Mouse (Mus musculus): ENCODE results near the gene Med4. TPM values are rescaled to one million over a fixed set of nuclear protein-coding genes. Genes with fewer than 3 reads are reported as not detected.
"Not testable (repeated sequence)": the region's sequence is repeated elsewhere in the genome, so short reads cannot be mapped to it uniquely, and the experiment has no call there.

The Med4 gene
- total and polyA plus RNA-seq, 3 experiments = 12.5 to 23.5 (median 19.5) TPM

- intact Hi-C loops (cut with DNase I) = loop anchor here (1.0 to 10.0 kb wide), 2 partner anchors 14 to 1121 kb away; partner anchors contain the start of genes Htr2a and Med4
These were observed 14.3 kb downstream of the Med4 start for GRCm38 (mm10) chr14:73524136-73524535.

GRCm38 (mm10) chr14:73524766-73525448 lies 15.1 kb downstream of the Med4 start, which contains the start of gene Sucla2:
Gene Sucla2, plus strand, starts transcription at chr14:73525319.
- TF ChIP-seq POLR2A (IDR thresholded peaks at IDR 0.05; ENCODE audit: insufficient read depth, low read depth, low read length) (peak; percentile 28; the same call in 1 of the 2 replicates), EP300 (IDR thresholded peaks at IDR 0.05; ENCODE audit: insufficient read depth, low read depth, low read length) (peak; percentile 85), CTCF (IDR thresholded peaks at IDR 0.05) (peak; percentile 97; the same call in 1 of the 2 replicates)
- intact Hi-C loops (cut with DNase I) = loop anchor here (1.0 to 10.0 kb wide), 3 partner anchors 15 to 1120 kb away; partner anchors contain the start of genes Htr2a and Med4
- Histone ChIP-seq H3K4me1 (ENCODE audit: control insufficient read depth, insufficient read depth, low read length) (no peaks in the 10 kb centered on the region), H3K79me2 (replicated peaks; ENCODE audit: control insufficient read depth, insufficient read depth, low read length) (no peaks in the 10 kb centered on the region), H3K27ac (peak within 1 kb of the TSS; percentile 96), H3K4me3 (peak within 1 kb of the TSS; percentile 60), H3K36me3 (ENCODE audit: control insufficient read depth, insufficient read depth, low read length) (no peaks in the 10 kb centered on the region), H3K27me3 (ENCODE audit: control insufficient read depth, insufficient read depth, low read length) (no peaks in the 10 kb centered on the region), H3K9ac (ENCODE audit: low read depth, low read length) (peak within 1 kb of the TSS; percentile 71)
- DNase-seq = peak; percentile 95 to 96
- WGBS = 2% methylated on average over 41 of the region's 41 CpGs

More at GRCm38 (mm10) chr14:73524136-73524535, 14.3 kb downstream of the Med4 start:
- 51% methylated on average over 3 of the region's 3 CpGs for WGBS
- no peak for DNase-seq
- Histone ChIP-seq H3K9ac (ENCODE audit: low read depth, low read length) (no peak overlapping the region), H3K36me3 (ENCODE audit: control insufficient read depth, insufficient read depth, low read length) (no peaks in the 10 kb centered on the region), H3K79me2 (replicated peaks; ENCODE audit: control insufficient read depth, insufficient read depth, low read length) (no peaks in the 10 kb centered on the region), H3K27me3 (ENCODE audit: control insufficient read depth, insufficient read depth, low read length) (no peaks in the 10 kb centered on the region), H3K27ac (peak overlapping the region; percentile 96), H3K4me1 (ENCODE audit: control insufficient read depth, insufficient read depth, low read length) (no peaks in the 10 kb centered on the region), H3K4me3 (peak overlapping the region; percentile 20; the same call in 1 of the 2 replicates)
- TF ChIP-seq CTCF (IDR thresholded peaks at IDR 0.05) (no peak), EP300 (IDR thresholded peaks at IDR 0.05; ENCODE audit: insufficient read depth, low read depth, low read length) (no peak), POLR2A (IDR thresholded peaks at IDR 0.05; ENCODE audit: insufficient read depth, low read depth, low read length) (no peak)

GRCm38 (mm10) chr14:73528661-73529060 lies 18.8 kb downstream of the Med4 start:
- H3K4me1 ChIP-seq (ENCODE audit: control insufficient read depth, insufficient read depth, low read length); H3K27me3 ChIP-seq (ENCODE audit: control insufficient read depth, insufficient read depth, low read length); H3K27ac ChIP-seq; H3K36me3 ChIP-seq (ENCODE audit: control insufficient read depth, insufficient read depth, low read length); H3K79me2 ChIP-seq (replicated peaks; ENCODE audit: control insufficient read depth, insufficient read depth, low read length); H3K4me3 ChIP-seq; H3K9ac ChIP-seq (ENCODE audit: low read depth, low read length); DNase-seq: not testable (repeated sequence)
- 75% methylated on average over 3 of the region's 3 CpGs for WGBS
- intact Hi-C loops (cut with DNase I) = loop anchor here (10.0 kb wide), 1 partner anchor 1116 kb away; the partner anchor contains the start of gene Htr2a

- H3K9ac ChIP-seq (ENCODE audit: low read depth, low read length) = no peak overlapping the region
- no peak overlapping the region for H3K27ac ChIP-seq
- no peaks in the 10 kb centered on the region for H3K79me2 ChIP-seq (replicated peaks; ENCODE audit: control insufficient read depth, insufficient read depth, low read length)
- no peaks in the 10 kb centered on the region for H3K27me3 ChIP-seq (ENCODE audit: control insufficient read depth, insufficient read depth, low read length)
- intact Hi-C loops (cut with DNase I) = loop anchor here (5.0 kb wide), 1 partner anchor 1178 kb away; no protein-coding TSS in a partner anchor
- 68% methylated on average over 6 of the region's 6 CpGs for WGBS
- H3K4me3 ChIP-seq = no peak overlapping the region
- H3K36me3 ChIP-seq (ENCODE audit: control insufficient read depth, insufficient read depth, low read length) = no peaks in the 10 kb centered on the region
- no peaks in the 10 kb centered on the region for H3K4me1 ChIP-seq (ENCODE audit: control insufficient read depth, insufficient read depth, low read length)
- DNase-seq = no peak
- TF ChIP-seq CTCF (IDR thresholded peaks at IDR 0.05) (no peak), POLR2A (IDR thresholded peaks at IDR 0.05; ENCODE audit: insufficient read depth, low read depth, low read length) (no peak), EP300 (IDR thresholded peaks at IDR 0.05; ENCODE audit: insufficient read depth, low read depth, low read length) (no peak)
These were observed 24.1 kb downstream of the Med4 start for GRCm38 (mm10) chr14:73533755-73534465.

GRCm38 (mm10) chr14:73535641-73536040 lies 25.8 kb downstream of the Med4 start:
- Histone ChIP-seq H3K36me3 (ENCODE audit: control insufficient read depth, insufficient read depth, low read length) (no peaks in the 10 kb centered on the region), H3K9ac (ENCODE audit: low read depth, low read length) (no peak overlapping the region), H3K27me3 (ENCODE audit: control insufficient read depth, insufficient read depth, low read length) (no peaks in the 10 kb centered on the region), H3K79me2 (replicated peaks; ENCODE audit: control insufficient read depth, insufficient read depth, low read length) (no peaks in the 10 kb centered on the region), H3K4me1 (ENCODE audit: control insufficient read depth, insufficient read depth, low read length) (no peaks in the 10 kb centered on the region), H3K4me3 (no peak overlapping the region), H3K27ac (no peak overlapping the region)
- TF ChIP-seq POLR2A (IDR thresholded peaks at IDR 0.05; ENCODE audit: insufficient read depth, low read depth, low read length) = no peak
- no peak for TF ChIP-seq CTCF (IDR thresholded peaks at IDR 0.05)
- no peak for TF ChIP-seq EP300 (IDR thresholded peaks at IDR 0.05; ENCODE audit: insufficient read depth, low read depth, low read length)
- DNase-seq = no peak
- intact Hi-C loops (cut with DNase I) = no loop called here
- 67% methylated on average over 2 of the region's 2 CpGs for WGBS

- no peaks in the 10 kb centered on the region for H3K27me3 ChIP-seq (ENCODE audit: control insufficient read depth, insufficient read depth, low read length)
- intact Hi-C loops (cut with DNase I) = no loop called here
- no peaks in the 10 kb centered on the region for H3K79me2 ChIP-seq (replicated peaks; ENCODE audit: control insufficient read depth, insufficient read depth, low read length)
- no peak for DNase-seq
- H3K27ac ChIP-seq = no peak overlapping the region
- WGBS = 71% methylated on average over 6 of the region's 6 CpGs
- H3K4me1 ChIP-seq (ENCODE audit: control insufficient read depth, insufficient read depth, low read length) = no peaks in the 10 kb centered on the region
- no peak overlapping the region for H3K4me3 ChIP-seq
- no peak overlapping the region for H3K9ac ChIP-seq (ENCODE audit: low read depth, low read length)
- TF ChIP-seq CTCF (IDR thresholded peaks at IDR 0.05) = no peak
- no peak for TF ChIP-seq EP300 (IDR thresholded peaks at IDR 0.05; ENCODE audit: insufficient read depth, low read depth, low read length)
- no peak for TF ChIP-seq POLR2A (IDR thresholded peaks at IDR 0.05; ENCODE audit: insufficient read depth, low read depth, low read length)
- no peaks in the 10 kb centered on the region for H3K36me3 ChIP-seq (ENCODE audit: control insufficient read depth, insufficient read depth, low read length)
These were observed 34.0 kb downstream of the Med4 start for GRCm38 (mm10) chr14:73543781-73544180.
